Mouse (Mus musculus): ENCODE data around the gene Thap12.

Thap12 gene

GRCm38 (mm10) chr7:98702283-98703240 lies at the start of gene Thap12:
TSS of gene Thap12 (plus strand) at chr7:98703103.
- in situ Hi-C loops (cut with MboI; ENCODE audit: low sequenced_read_pairs), result no loop called here

DNA sequence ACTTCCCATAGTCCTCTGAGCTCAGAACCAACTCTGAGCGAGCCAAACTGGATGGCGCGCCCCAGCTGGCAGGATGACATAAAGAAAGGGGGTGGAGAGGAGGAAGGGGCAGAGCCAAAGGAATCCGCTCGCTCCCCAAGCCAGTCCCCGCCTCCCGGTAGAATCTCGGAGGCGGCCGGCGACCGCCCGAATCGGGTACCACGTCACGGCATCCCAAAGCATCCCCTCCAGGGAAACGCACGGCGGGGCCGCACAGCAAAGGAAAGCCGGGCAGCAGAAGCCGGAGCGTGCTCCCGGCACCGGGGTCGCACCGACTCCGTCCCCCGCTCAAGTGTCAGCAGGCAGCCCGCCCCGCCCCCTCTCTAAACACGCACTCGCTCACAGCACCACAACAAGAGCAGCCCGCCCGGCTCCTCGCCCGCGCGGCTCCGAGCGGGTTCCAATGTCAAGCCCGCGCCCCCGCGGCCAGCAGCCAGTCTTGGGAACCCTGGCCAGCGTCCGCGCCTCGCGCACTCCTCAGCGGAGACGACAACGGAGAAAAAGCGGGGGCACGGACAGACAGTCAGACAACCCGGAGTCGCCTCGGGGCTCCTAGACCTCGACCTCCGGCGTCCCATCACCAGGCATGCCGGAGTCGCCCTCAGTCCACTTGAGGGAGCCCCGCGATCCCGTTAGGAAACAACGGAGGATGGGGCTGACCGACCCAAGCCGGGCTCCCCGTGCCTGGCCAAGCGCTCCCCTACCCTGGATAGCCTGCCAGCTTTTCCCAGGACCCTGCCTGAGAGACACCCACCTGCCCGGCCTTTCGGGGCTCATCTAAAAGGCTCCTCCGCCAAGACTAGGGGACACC lies 47.0 kb upstream of the Thap12 start:
- in situ Hi-C loops (cut with MboI; ENCODE audit: low sequenced_read_pairs), result no loop called here

GRCm38 (mm10) chr7:98656531-98657221 lies 46.2 kb upstream of the Thap12 start, which contains the start of gene Emsy:
TSS of gene Emsy (minus strand) at chr7:98656783.
- in situ Hi-C loops (cut with MboI; ENCODE audit: low sequenced_read_pairs), result no loop called here

- in situ Hi-C loops (cut with MboI; ENCODE audit: low sequenced_read_pairs), result no loop called here
Measured at GRCm38 (mm10) chr7:98665166-98665565, 37.7 kb upstream of the Thap12 start.

DNA sequence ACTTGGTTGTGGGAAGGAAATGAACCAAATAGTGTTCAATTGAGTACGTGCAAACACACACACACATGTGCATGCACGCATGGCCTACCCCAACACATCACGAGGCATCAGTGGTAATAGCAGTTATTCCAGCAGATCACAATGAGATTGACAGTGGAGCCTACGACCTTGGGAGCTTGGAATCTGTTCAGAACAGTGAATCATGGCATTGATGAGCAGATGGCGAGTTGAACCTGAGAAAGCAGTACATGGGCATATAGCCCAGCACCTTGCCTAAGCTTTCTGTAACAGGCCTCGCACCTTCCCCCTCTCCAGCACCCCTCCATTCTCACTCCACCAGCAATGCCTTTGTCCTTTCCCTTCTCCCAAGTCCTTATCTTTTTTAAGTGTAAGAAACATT lies 37.2 kb upstream of the Thap12 start:
- in situ Hi-C loops (cut with MboI; ENCODE audit: low sequenced_read_pairs), result no loop called here

- in situ Hi-C loops (cut with MboI; ENCODE audit: low sequenced_read_pairs), result no loop called here
Measured at GRCm38 (mm10) chr7:98667956-98668746, 34.8 kb upstream of the Thap12 start.

- in situ Hi-C loops (cut with MboI; ENCODE audit: low sequenced_read_pairs), result no loop called here
Measured at GRCm38 (mm10) chr7:98670831-98671230, 32.1 kb upstream of the Thap12 start.

DNA sequence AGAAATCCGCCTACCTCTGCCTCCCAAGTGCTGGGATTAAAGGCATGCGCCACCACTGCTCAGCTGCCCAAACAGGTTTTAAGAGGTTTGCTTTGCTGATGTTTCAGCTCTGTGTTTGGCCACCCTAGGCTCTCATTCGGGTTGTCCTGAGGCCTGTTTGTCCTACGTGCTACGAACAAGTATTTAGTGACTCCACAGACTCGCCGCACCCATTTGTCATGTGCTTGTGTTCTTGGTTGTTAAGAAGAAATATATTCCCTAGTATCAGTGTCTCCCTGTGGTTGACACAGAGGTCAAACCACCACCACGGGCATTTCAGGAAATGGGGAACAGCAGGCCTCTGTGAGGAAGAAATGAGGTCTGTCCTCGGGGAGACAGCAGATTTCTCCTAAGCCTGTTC lies 31.5 kb upstream of the Thap12 start:
- in situ Hi-C loops (cut with MboI; ENCODE audit: low sequenced_read_pairs), result no loop called here

DNA sequence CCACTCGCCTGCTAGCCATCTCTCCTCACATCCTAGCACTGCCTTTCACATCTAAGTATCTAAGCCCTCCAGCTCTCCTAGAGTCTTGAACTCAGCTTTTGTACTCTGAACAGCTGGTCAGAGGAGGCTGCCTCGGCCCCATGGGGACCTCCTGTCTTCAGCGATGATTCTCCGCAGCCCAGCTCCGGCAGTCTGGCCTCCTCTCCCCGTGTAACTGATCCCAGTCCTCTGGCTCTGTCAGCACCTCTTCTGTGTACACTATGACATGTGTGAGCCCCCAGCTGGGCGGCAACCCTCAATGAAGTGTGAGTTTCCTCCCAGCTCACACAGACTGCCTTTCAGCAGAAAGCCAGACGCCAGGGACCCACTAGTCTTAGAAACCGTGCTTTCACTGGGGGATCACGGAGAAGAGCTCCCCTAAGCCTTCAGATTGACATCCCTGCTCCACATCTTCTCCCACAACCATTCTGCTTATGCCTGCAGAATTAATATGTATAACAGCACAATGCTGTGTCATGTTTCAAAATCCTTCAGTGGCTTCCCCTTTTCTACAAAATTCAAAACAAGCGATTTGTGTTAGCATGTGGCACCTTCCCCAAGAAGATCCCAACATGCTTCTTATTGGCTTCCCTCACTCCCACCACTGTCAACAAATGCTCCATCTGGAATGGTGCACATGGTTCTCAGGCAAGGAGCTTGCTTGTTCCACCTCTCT lies 30.5 kb upstream of the Thap12 start:
- in situ Hi-C loops (cut with MboI; ENCODE audit: low sequenced_read_pairs), result no loop called here

GRCm38 (mm10) chr7:98674344-98674743 lies 28.6 kb upstream of the Thap12 start:
- in situ Hi-C loops (cut with MboI; ENCODE audit: low sequenced_read_pairs), result no loop called here

- in situ Hi-C loops (cut with MboI; ENCODE audit: low sequenced_read_pairs), result no loop called here
Measured at GRCm38 (mm10) chr7:98677511-98677910, 25.4 kb upstream of the Thap12 start.

- in situ Hi-C loops (cut with MboI; ENCODE audit: low sequenced_read_pairs), result no loop called here
Measured at GRCm38 (mm10) chr7:98678441-98678840, 24.5 kb upstream of the Thap12 start.

- in situ Hi-C loops (cut with MboI; ENCODE audit: low sequenced_read_pairs), result no loop called here
Measured at GRCm38 (mm10) chr7:98680691-98681090, 22.2 kb upstream of the Thap12 start.

GRCm38 (mm10) chr7:98682821-98683220 lies 20.1 kb upstream of the Thap12 start:
- in situ Hi-C loops (cut with MboI; ENCODE audit: low sequenced_read_pairs), result no loop called here

GRCm38 (mm10) chr7:98685895-98686294 lies 17.0 kb upstream of the Thap12 start:
- in situ Hi-C loops (cut with MboI; ENCODE audit: low sequenced_read_pairs), result no loop called here

- in situ Hi-C loops (cut with MboI; ENCODE audit: low sequenced_read_pairs), result no loop called here
Measured at GRCm38 (mm10) chr7:98690126-98690525, 12.8 kb upstream of the Thap12 start.

GRCm38 (mm10) chr7:98690831-98691230 lies 12.1 kb upstream of the Thap12 start:
- in situ Hi-C loops (cut with MboI; ENCODE audit: low sequenced_read_pairs), result no loop called here

- in situ Hi-C loops (cut with MboI; ENCODE audit: low sequenced_read_pairs), result no loop called here
Measured at GRCm38 (mm10) chr7:98692761-98693546, 9.9 kb upstream of the Thap12 start.

GRCm38 (mm10) chr7:98694046-98694445 lies 8.9 kb upstream of the Thap12 start:
- in situ Hi-C loops (cut with MboI; ENCODE audit: low sequenced_read_pairs), result no loop called here

All from CH12F3 (cell line).